Mouse (Mus musculus): Measurements from ENCODE around the gene Nek1. TPM values are rescaled to one million over a fixed set of nuclear protein-coding genes. Genes with fewer than 3 reads are reported as not detected.
A peak's percentile ranks its signal among the peaks of the same experiment; 100 is the strongest.

Gene Nek1
- polyA plus RNA-seq, 1 experiment from 2014 or later: 26.0 TPM

GRCm38 (mm10) chr8:60993639-60993986 is 618 bp downstream of the Nek1 start:
- Histone ChIP-seq H3K9me3 (no peaks in the 10 kb centered on the region), H3K27me3 (no peaks in the 10 kb centered on the region), H3K27ac (replicated peaks) (peak overlapping the region; percentile 92), H3K4me2 (peak overlapping the region; percentile 90), H3K36me3 (no peaks in the 10 kb centered on the region), H3K4me1 (replicated peaks) (peaks cover 22% of the 10 kb centered on the region), H3K4me3 (peak overlapping the region; percentile 96), H3K9ac (peak overlapping the region; percentile 86)
- 7% methylated on average over 12 of the region's 12 CpGs for WGBS
- peak; percentile 44; the same call in 1 of the 2 replicates for ATAC-seq (ENCODE audit: low FRiP score, low read depth)

GRCm38 (mm10) chr8:60996468-60996867 is 3.5 kb downstream of the Nek1 start:
- no peak overlapping the region for H3K27ac ChIP-seq (replicated peaks)
- H3K4me1 ChIP-seq (replicated peaks): peaks cover 22% of the 10 kb centered on the region
- 84% methylated on average over 3 of the region's 3 CpGs for WGBS
- H3K4me2 ChIP-seq: no peak overlapping the region
- no peaks in the 10 kb centered on the region for H3K9me3 ChIP-seq
- no peak overlapping the region for H3K9ac ChIP-seq
- no peaks in the 10 kb centered on the region for H3K36me3 ChIP-seq
- no peak overlapping the region for H3K4me3 ChIP-seq
- ATAC-seq (ENCODE audit: low FRiP score, low read depth): no peak
- no peaks in the 10 kb centered on the region for H3K27me3 ChIP-seq

GRCm38 (mm10) chr8:61041951-61042350 is 49.0 kb downstream of the Nek1 start:
- H3K4me1 ChIP-seq (replicated peaks): no peaks in the 10 kb centered on the region
- peaks cover 8% of the 10 kb centered on the region; the same call in 1 of the 2 replicates for H3K36me3 ChIP-seq
- no peak overlapping the region for H3K4me2 ChIP-seq
- H3K9me3 ChIP-seq: no peaks in the 10 kb centered on the region
- ATAC-seq (ENCODE audit: low FRiP score, low read depth): no peak; the same call in 1 of the 2 replicates
- no peak overlapping the region for H3K27ac ChIP-seq (replicated peaks)
- no peaks in the 10 kb centered on the region for H3K27me3 ChIP-seq
- no peak overlapping the region for H3K9ac ChIP-seq
- no peak overlapping the region for H3K4me3 ChIP-seq

- 77% methylated on average over 4 of the region's 4 CpGs for WGBS
- ATAC-seq (ENCODE audit: low FRiP score, low read depth): no peak
- H3K4me2 ChIP-seq: no peak overlapping the region
- no peak overlapping the region for H3K9ac ChIP-seq
- H3K36me3 ChIP-seq: 0 out of 2 replicates have a peak, but pooled peaks cover 3% of the 10 kb centered on the region
- H3K4me3 ChIP-seq: no peak overlapping the region
- H3K9me3 ChIP-seq: no peaks in the 10 kb centered on the region
- H3K27me3 ChIP-seq: no peaks in the 10 kb centered on the region
- no peak overlapping the region for H3K27ac ChIP-seq (replicated peaks)
- H3K4me1 ChIP-seq (replicated peaks): no peaks in the 10 kb centered on the region
Observed at GRCm38 (mm10) chr8:61043874-61044273, 50.9 kb downstream of the Nek1 start.

GRCm38 (mm10) chr8:61046816-61047215 is 53.8 kb downstream of the Nek1 start:
- no peaks in the 10 kb centered on the region for H3K4me1 ChIP-seq (replicated peaks)
- ATAC-seq (ENCODE audit: low FRiP score, low read depth): no peak
- H3K36me3 ChIP-seq: 0 out of 2 replicates have a peak, but pooled peaks cover 3% of the 10 kb centered on the region
- H3K9ac ChIP-seq: no peak overlapping the region
- WGBS: 96% methylated on average over 1 of the region's 1 CpGs
- H3K4me3 ChIP-seq: no peak overlapping the region
- H3K27me3 ChIP-seq: no peaks in the 10 kb centered on the region
- no peaks in the 10 kb centered on the region for H3K9me3 ChIP-seq
- H3K27ac ChIP-seq (replicated peaks): no peak overlapping the region
- no peak overlapping the region for H3K4me2 ChIP-seq

GRCm38 (mm10) chr8:61053017-61053416 is 60.0 kb downstream of the Nek1 start:
- WGBS: 60% methylated on average over 1 of the region's 1 CpGs
- Histone ChIP-seq H3K27me3 (no peaks in the 10 kb centered on the region), H3K9me3 (no peaks in the 10 kb centered on the region), H3K36me3 (peaks cover 4% of the 10 kb centered on the region; the same call in 1 of the 2 replicates), H3K9ac (no peak overlapping the region), H3K4me1 (replicated peaks) (no peaks in the 10 kb centered on the region; the same call in 1 of the 2 replicates), H3K4me2 (no peak overlapping the region), H3K27ac (replicated peaks) (no peak overlapping the region), H3K4me3 (no peak overlapping the region)
- no peak for ATAC-seq (ENCODE audit: low FRiP score, low read depth)

- no peaks in the 10 kb centered on the region for H3K27me3 ChIP-seq
- H3K4me3 ChIP-seq: no peak overlapping the region
- WGBS: 83% methylated on average over 5 of the region's 5 CpGs
- H3K4me2 ChIP-seq: no peak overlapping the region
- no peaks in the 10 kb centered on the region for H3K9me3 ChIP-seq
- no peak overlapping the region for H3K27ac ChIP-seq (replicated peaks)
- H3K9ac ChIP-seq: no peak overlapping the region
- peaks cover 4% of the 10 kb centered on the region; the same call in 1 of the 2 replicates for H3K36me3 ChIP-seq
- no peak for ATAC-seq (ENCODE audit: low FRiP score, low read depth)
- H3K4me1 ChIP-seq (replicated peaks): no peaks in the 10 kb centered on the region; the same call in 1 of the 2 replicates
Observed at GRCm38 (mm10) chr8:61054313-61054712, 61.3 kb downstream of the Nek1 start.

GRCm38 (mm10) chr8:61056997-61057396 is 64.0 kb downstream of the Nek1 start:
- Histone ChIP-seq H3K36me3 (peaks cover 4% of the 10 kb centered on the region; the same call in 1 of the 2 replicates), H3K9ac (no peak overlapping the region), H3K9me3 (no peaks in the 10 kb centered on the region), H3K4me3 (no peak overlapping the region), H3K27me3 (no peaks in the 10 kb centered on the region), H3K4me2 (no peak overlapping the region), H3K27ac (replicated peaks) (no peak overlapping the region; the same call in 1 of the 2 replicates), H3K4me1 (replicated peaks) (no peaks in the 10 kb centered on the region; the same call in 1 of the 2 replicates)
- no peak for ATAC-seq (ENCODE audit: low FRiP score, low read depth)
- 58% methylated on average over 3 of the region's 3 CpGs for WGBS

- no peak overlapping the region for H3K27ac ChIP-seq (replicated peaks)
- no peak overlapping the region for H3K4me2 ChIP-seq
- H3K27me3 ChIP-seq: no peaks in the 10 kb centered on the region
- no peak overlapping the region for H3K4me3 ChIP-seq
- no peak overlapping the region for H3K9ac ChIP-seq
- ATAC-seq (ENCODE audit: low FRiP score, low read depth): no peak
- H3K4me1 ChIP-seq (replicated peaks): no peaks in the 10 kb centered on the region; the same call in 1 of the 2 replicates
- no peaks in the 10 kb centered on the region for H3K9me3 ChIP-seq
- H3K36me3 ChIP-seq: peaks cover 9% of the 10 kb centered on the region; the same call in 1 of the 2 replicates
Observed at GRCm38 (mm10) chr8:61059143-61059542, 66.1 kb downstream of the Nek1 start.

GRCm38 (mm10) chr8:61060412-61060811 is 67.4 kb downstream of the Nek1 start:
- Histone ChIP-seq H3K27me3 (no peaks in the 10 kb centered on the region), H3K36me3 (peaks cover 9% of the 10 kb centered on the region; the same call in 1 of the 2 replicates), H3K4me1 (replicated peaks) (no peaks in the 10 kb centered on the region; the same call in 1 of the 2 replicates), H3K4me3 (no peak overlapping the region), H3K9ac (no peak overlapping the region), H3K4me2 (no peak overlapping the region), H3K9me3 (no peaks in the 10 kb centered on the region), H3K27ac (replicated peaks) (no peak overlapping the region)
- no peak for ATAC-seq (ENCODE audit: low FRiP score, low read depth)
- WGBS: 83% methylated on average over 7 of the region's 7 CpGs

- H3K4me1 ChIP-seq (replicated peaks): no peaks in the 10 kb centered on the region
- H3K9ac ChIP-seq: no peak overlapping the region
- no peaks in the 10 kb centered on the region for H3K9me3 ChIP-seq
- ATAC-seq (ENCODE audit: low FRiP score, low read depth): peak; percentile 45; the same call in 1 of the 2 replicates
- H3K27me3 ChIP-seq: no peaks in the 10 kb centered on the region
- H3K4me2 ChIP-seq: no peak overlapping the region
- H3K4me3 ChIP-seq: no peak overlapping the region
- no peak overlapping the region for H3K27ac ChIP-seq (replicated peaks)
- H3K36me3 ChIP-seq: peaks cover 25% of the 10 kb centered on the region
Observed at GRCm38 (mm10) chr8:61075059-61075458, 82.1 kb downstream of the Nek1 start.

GRCm38 (mm10) chr8:61110496-61110895 is 117.5 kb downstream of the Nek1 start:
- no peak for ATAC-seq (ENCODE audit: low FRiP score, low read depth)
- WGBS: 95% methylated on average over 4 of the region's 4 CpGs
- H3K4me3 ChIP-seq: no peak overlapping the region
- no peaks in the 10 kb centered on the region for H3K4me1 ChIP-seq (replicated peaks)
- no peak overlapping the region for H3K9ac ChIP-seq
- H3K27me3 ChIP-seq: no peaks in the 10 kb centered on the region
- peaks cover 20% of the 10 kb centered on the region for H3K36me3 ChIP-seq
- H3K4me2 ChIP-seq: no peak overlapping the region
- no peak overlapping the region for H3K27ac ChIP-seq (replicated peaks)
- no peaks in the 10 kb centered on the region for H3K9me3 ChIP-seq

GRCm38 (mm10) chr8:61111940-61112339 is 118.9 kb downstream of the Nek1 start:
- Histone ChIP-seq H3K4me2 (no peak overlapping the region), H3K27ac (replicated peaks) (no peak overlapping the region), H3K9ac (no peak overlapping the region), H3K9me3 (no peaks in the 10 kb centered on the region), H3K4me3 (no peak overlapping the region), H3K4me1 (replicated peaks) (no peaks in the 10 kb centered on the region), H3K36me3 (peaks cover 17% of the 10 kb centered on the region), H3K27me3 (no peaks in the 10 kb centered on the region)
- 99% methylated on average over 4 of the region's 4 CpGs for WGBS
- ATAC-seq (ENCODE audit: low FRiP score, low read depth): no peak

Measured in hindbrain, embryonic 15.5 days (tissue).